Mouse (Mus musculus): ENCODE data around the gene Cct7.

- TF ChIP-seq POLR2A (IDR thresholded peaks at IDR 0.05; ENCODE audit: borderline replicate concordance, control insufficient read depth, low read depth, low read length) (no peak), CTCF (IDR thresholded peaks at IDR 0.05; ENCODE audit: control insufficient read depth, insufficient read depth, low read length) (no peak)
Observed at GRCm38 (mm10) chr6:85459621-85460020, 8.3 kb downstream of the Cct7 start.
